Mouse (Mus musculus) MEL (cell line): ENCODE results near the gene Fgb. TPM values are rescaled to one million over a fixed set of nuclear protein-coding genes. Genes with fewer than 3 reads are reported as not detected.
A peak's percentile ranks its signal among the peaks of the same experiment; 100 is the strongest.

Experiments used
- DNase-seq: peaks from one replicate; pipeline ENCODE4 v3.0.0; 2011; ENCODE audit warnings: low read depth, low spot score
- H3K27ac ChIP-seq: 2 replicates; pipeline ENCODE4 v1.5.1; 2012; ENCODE audit warnings: low read depth, mild to moderate bottlenecking, control low read depth, low read length, moderate library complexity; ENCODE audit not compliant: control insufficient read depth
- H3K27me3 ChIP-seq, 2 experiments: fragments of 150-350 bp in 1 of 2; sonication (generic) in 1 of 2; 2 replicates each; pipeline ENCODE4 v1.6.1; 2012; ENCODE audit warnings: low read length in 2 of 2, mild to moderate bottlenecking in 2 of 2, improper control_type of control experiment in 1 of 2, moderate library complexity in 1 of 2; ENCODE audit not compliant: insufficient read depth in 2 of 2, control insufficient read depth in 1 of 2
- H3K36me3 ChIP-seq, 2 experiments: 2 replicates each; pipeline ENCODE4 v1.6.1; 2012 to 2014; ENCODE audit warnings: low read length in 2 of 2, improper control_type of control experiment in 1 of 2, inconsistent platforms in 1 of 2, mild to moderate bottlenecking in 1 of 2; ENCODE audit not compliant: insufficient read depth in 2 of 2, control insufficient read depth in 1 of 2
- H3K4me1 ChIP-seq, 2 experiments: fragments of 150-350 bp in 1 of 2; sonication (generic) in 1 of 2; 2 replicates each; pipeline ENCODE4 v1.6.1; 2012; ENCODE audit warnings: low read length in 2 of 2, improper control_type of control experiment in 1 of 2, mild to moderate bottlenecking in 1 of 2; ENCODE audit not compliant: insufficient read depth in 2 of 2, control insufficient read depth in 1 of 2
- H3K4me3 ChIP-seq, 2 experiments: fragments of 150-350 bp in 1 of 2; sonication (generic) in 1 of 2; 2 replicates each; pipeline ENCODE4 v1.5.1; 2012; ENCODE audit warnings: low read depth in 2 of 2, low read length in 2 of 2, mild to moderate bottlenecking in 2 of 2, moderate library complexity in 2 of 2, control low read depth in 1 of 2, improper control_type of control experiment in 1 of 2; ENCODE audit not compliant: control insufficient read depth in 1 of 2, insufficient read depth in 1 of 2
- H3K79me2 ChIP-seq: 2 replicates; pipeline ENCODE4 v1.6.1; 2012; ENCODE audit warnings: mild to moderate bottlenecking, low read length, moderate library complexity; ENCODE audit not compliant: control insufficient read depth, poor library complexity, insufficient read depth
- H3K9ac ChIP-seq: 2 replicates; pipeline ENCODE4 v1.6.1; 2012; ENCODE audit warnings: low read depth, mild to moderate bottlenecking, control low read depth, low read length, moderate library complexity; ENCODE audit not compliant: control insufficient read depth, poor library complexity, severe bottlenecking
- H3K9me3 ChIP-seq: fragments of 150-350 bp; sonication (generic); replicated peaks from 2 replicates; pipeline ENCODE4 v1.6.1; 2012; ENCODE audit warnings: mild to moderate bottlenecking, low read length, improper control_type of control experiment, moderate library complexity; ENCODE audit not compliant: insufficient read depth
- BHLHE40 ChIP-seq: IDR thresholded peaks from 2 replicates; pipeline ENCODE4 v1.6.1; 2012; ENCODE audit warnings: low read depth, mild to moderate bottlenecking, inconsistent platforms, low read length, improper control_type of control experiment, borderline replicate concordance
- CHD1 ChIP-seq: IDR thresholded peaks from 2 replicates; pipeline ENCODE4 v1.6.1; 2012; ENCODE audit warnings: low read depth, mild to moderate bottlenecking, inconsistent platforms, low read length, improper control_type of control experiment
- CHD2 ChIP-seq: IDR thresholded peaks from 2 replicates; pipeline ENCODE4 v1.6.1; 2011; ENCODE audit warnings: low read length, improper control_type of control experiment
- CTCF ChIP-seq, 3 experiments: IDR thresholded peaks in 2 of 3; conservative IDR thresholded peaks in 1 of 3; 2 replicates each; pipeline ENCODE4 v1.5.1; 2011 to 2012; ENCODE audit warnings: low read length in 3 of 3, low read depth in 2 of 3, mild to moderate bottlenecking in 2 of 3, improper control_type of control experiment in 1 of 3, inconsistent platforms in 1 of 3, mixed read lengths in 1 of 3, moderate library complexity in 1 of 3; ENCODE audit not compliant: control insufficient read depth in 1 of 3, insufficient read depth in 1 of 3, poor library complexity in 1 of 3, severe bottlenecking in 1 of 3
- E2F4 ChIP-seq: IDR thresholded peaks from 2 replicates; pipeline ENCODE4 v1.6.1; 2011; ENCODE audit warnings: low read depth, low read length, improper control_type of control experiment, borderline replicate concordance
- ELF1 ChIP-seq: IDR thresholded peaks from 2 replicates; pipeline ENCODE4 v1.6.1; 2014; ENCODE audit warnings: low read depth, mild to moderate bottlenecking, inconsistent platforms, low read length, improper control_type of control experiment, moderate library complexity
- EP300 ChIP-seq, 2 experiments: IDR thresholded peaks; 2 replicates each; pipeline ENCODE4 v1.6.1; 2011; ENCODE audit warnings: improper control_type of control experiment in 2 of 2, low read length in 2 of 2, low read depth in 1 of 2, mild to moderate bottlenecking in 1 of 2
- ETS1 ChIP-seq: IDR thresholded peaks from 2 replicates; pipeline ENCODE4 v1.6.1; 2012; ENCODE audit warnings: low read depth, mild to moderate bottlenecking, inconsistent platforms, low read length, improper control_type of control experiment, moderate library complexity
- GABPA ChIP-seq: IDR thresholded peaks from 2 replicates; pipeline ENCODE4 v1.6.1; 2012; ENCODE audit warnings: low read depth, mild to moderate bottlenecking, inconsistent platforms, low read length, improper control_type of control experiment, moderate library complexity
- GATA1 ChIP-seq: IDR thresholded peaks from 2 replicates; pipeline ENCODE4 v1.6.1; 2011; ENCODE audit warnings: low read depth, low read length, improper control_type of control experiment
- HCFC1 ChIP-seq: IDR thresholded peaks from 2 replicates; pipeline ENCODE4 v1.6.1; 2012; ENCODE audit warnings: low read depth, mild to moderate bottlenecking, inconsistent platforms, low read length, improper control_type of control experiment, moderate library complexity
- JUND ChIP-seq: IDR thresholded peaks from 2 replicates; pipeline ENCODE4 v1.6.1; 2011; ENCODE audit warnings: low read depth, mild to moderate bottlenecking, improper control_type of control experiment, low read length
- KAT2A ChIP-seq: conservative IDR thresholded peaks from 2 replicates; pipeline ENCODE4 v1.6.1; 2012; ENCODE audit warnings: low read depth, low read length, improper control_type of control experiment, inconsistent platforms
- MAFK ChIP-seq: IDR thresholded peaks from 2 replicates; pipeline ENCODE4 v1.6.1; 2011; ENCODE audit warnings: low read depth, mild to moderate bottlenecking, low read length, improper control_type of control experiment, borderline replicate concordance
- MAX ChIP-seq: IDR thresholded peaks from 2 replicates; pipeline ENCODE4 v1.6.1; 2011; ENCODE audit warnings: low read length, improper control_type of control experiment
- MAZ ChIP-seq: IDR thresholded peaks from 2 replicates; pipeline ENCODE4 v1.6.1; 2012; ENCODE audit warnings: low read depth, mild to moderate bottlenecking, inconsistent platforms, low read length, improper control_type of control experiment
- MEF2A ChIP-seq: IDR thresholded peaks from 2 replicates; pipeline ENCODE4 v1.6.1; 2014; ENCODE audit warnings: low read depth, mild to moderate bottlenecking, inconsistent platforms, low read length, improper control_type of control experiment; ENCODE audit not compliant: poor library complexity, insufficient replicate concordance, severe bottlenecking; ENCODE audit errors: extremely low read depth
- MXI1 ChIP-seq: IDR thresholded peaks from 2 replicates; pipeline ENCODE4 v1.6.1; 2011; ENCODE audit warnings: mild to moderate bottlenecking, low read depth, low read length, improper control_type of control experiment
- MYB ChIP-seq: IDR thresholded peaks from 2 replicates; pipeline ENCODE4 v1.6.1; 2011; ENCODE audit warnings: mild to moderate bottlenecking, low read depth, low read length, improper control_type of control experiment
- MYC ChIP-seq: IDR thresholded peaks from 2 replicates; pipeline ENCODE4 v1.6.1; 2011; ENCODE audit warnings: low read depth, mild to moderate bottlenecking, low read length, improper control_type of control experiment, moderate library complexity
- NELFE ChIP-seq: IDR thresholded peaks from 2 replicates; pipeline ENCODE4 v1.6.1; 2011; ENCODE audit warnings: low read depth, low read length, improper control_type of control experiment
- NRF1 ChIP-seq: IDR thresholded peaks from 2 replicates; pipeline ENCODE4 v1.6.1; 2014; ENCODE audit warnings: low read depth, mild to moderate bottlenecking, inconsistent platforms, low read length, improper control_type of control experiment, moderate library complexity; ENCODE audit not compliant: poor library complexity, insufficient read depth, severe bottlenecking
- POLR2A ChIP-seq, 2 experiments: IDR thresholded peaks; 2 replicates each; pipeline ENCODE4 v1.6.1; 2011 to 2012; ENCODE audit warnings: low read length in 2 of 2, mild to moderate bottlenecking in 2 of 2, control low read depth in 1 of 2, improper control_type of control experiment in 1 of 2, low read depth in 1 of 2, moderate library complexity in 1 of 2; ENCODE audit not compliant: control insufficient read depth in 1 of 2, insufficient read depth in 1 of 2, poor library complexity in 1 of 2
- POLR2AphosphoS2 ChIP-seq: IDR thresholded peaks from 2 replicates; pipeline ENCODE4 v1.6.1; 2011; ENCODE audit warnings: low read length, improper control_type of control experiment
- POLR2AphosphoS5 ChIP-seq: IDR thresholded peaks from 2 replicates; pipeline ENCODE4 v1.6.1; 2012; ENCODE audit warnings: low read depth, borderline replicate concordance, mild to moderate bottlenecking, inconsistent platforms, low read length, moderate library complexity, mixed read lengths
- RAD21 ChIP-seq: IDR thresholded peaks from 2 replicates; pipeline ENCODE4 v1.6.1; 2011; ENCODE audit warnings: mild to moderate bottlenecking, low read depth, low read length, improper control_type of control experiment
- RCOR1 ChIP-seq: IDR thresholded peaks from 2 replicates; pipeline ENCODE4 v1.6.1; 2012; ENCODE audit warnings: low read depth, mild to moderate bottlenecking, inconsistent platforms, low read length, improper control_type of control experiment
- SIN3A ChIP-seq: IDR thresholded peaks from 2 replicates; pipeline ENCODE4 v1.6.1; 2012; ENCODE audit warnings: low read length, improper control_type of control experiment, inconsistent platforms
- SMC3 ChIP-seq: IDR thresholded peaks from 2 replicates; pipeline ENCODE4 v1.6.1; 2011; ENCODE audit warnings: low read depth, low read length, improper control_type of control experiment
- TAL1 ChIP-seq: IDR thresholded peaks from 2 replicates; pipeline ENCODE4 v1.6.1; 2012; ENCODE audit warnings: mild to moderate bottlenecking, inconsistent platforms, low read length, moderate library complexity, mixed read lengths
- TBP ChIP-seq: IDR thresholded peaks from 2 replicates; pipeline ENCODE4 v1.8.0; 2011; ENCODE audit warnings: low read depth, low read length, improper control_type of control experiment
- UBTF ChIP-seq: IDR thresholded peaks from 2 replicates; pipeline ENCODE4 v1.6.1; 2012; ENCODE audit warnings: low read depth, mild to moderate bottlenecking, inconsistent platforms, low read length, improper control_type of control experiment, moderate library complexity, borderline replicate concordance; ENCODE audit not compliant: insufficient read depth
- USF1 ChIP-seq: IDR thresholded peaks from 2 replicates; pipeline ENCODE4 v1.6.1; 2014; ENCODE audit warnings: low read depth, mild to moderate bottlenecking, inconsistent platforms, low read length, improper control_type of control experiment, moderate library complexity
- USF2 ChIP-seq, 2 experiments: IDR thresholded peaks; 2 replicates each; pipeline ENCODE4 v1.6.1; 2011 to 2012; ENCODE audit warnings: improper control_type of control experiment in 2 of 2, low read length in 2 of 2, borderline replicate concordance in 1 of 2, inconsistent platforms in 1 of 2, low read depth in 1 of 2, mild to moderate bottlenecking in 1 of 2; ENCODE audit not compliant: insufficient read depth in 1 of 2
- ZC3H11A ChIP-seq: IDR thresholded peaks from 2 replicates; pipeline ENCODE4 v1.6.1; 2012; ENCODE audit warnings: low read depth, mild to moderate bottlenecking, inconsistent platforms, low read length, improper control_type of control experiment
- ZMIZ1 ChIP-seq: IDR thresholded peaks from 2 replicates; pipeline ENCODE4 v1.6.1; 2012; ENCODE audit warnings: low read depth, mild to moderate bottlenecking, inconsistent platforms, low read length, improper control_type of control experiment, moderate library complexity
- polyA plus RNA-seq, 2 experiments: library from polyadenylated mRNA; stranded (reverse) in 1 of 2; unstranded in 1 of 2; fragments of >175 nt in 1 of 2; fragments of >200 nt in 1 of 2; gene quantifications; 2 replicates each; pipeline versions ENCODE4 v1.2.1 to v1.2.4; 2012; ENCODE audit warnings: low replicate concordance in 2 of 2, low read depth in 1 of 2; ENCODE audit not compliant: insufficient read length in 2 of 2, insufficient read depth in 1 of 2, missing spikeins in 1 of 2
- total RNA-seq: library from RNA; depleted of rRNA; stranded (reverse); fragments of 300-350 nt; gene quantifications from 2 replicates; pipeline ENCODE4 v1.2.3, GENCODE M21; 2012

Fgb gene
- total and polyA plus RNA-seq, 3 experiments = not detected

GRCm38 (mm10) chr3:83055281-83056038 is 5.8 kb upstream of the Fgb start, which contains the start of gene Plrg1:
Plrg1 (plus strand) TSS chr3:83055522.
- no peaks in the 10 kb centered on the region; a peak in 1 of 4 replicates for H3K27me3 ChIP-seq
- peaks cover 12% of the 10 kb centered on the region for H3K79me2 ChIP-seq
- H3K36me3 ChIP-seq = peaks cover 0 to 6% of the 10 kb centered on the region in 2 experiments; a peak in 3 of 4 replicates
- peaks cover 0 to 5% of the 10 kb centered on the region in 2 experiments; a peak in 1 of 4 replicates for H3K4me1 ChIP-seq
- H3K9me3 ChIP-seq = no peaks in the 10 kb centered on the region
- H3K4me3 ChIP-seq = peak within 1 kb of the TSS; percentile 84 to 99
- peak; percentile 96 for DNase-seq
- peak within 1 kb of the TSS; percentile 75 for H3K27ac ChIP-seq
- peak within 1 kb of the TSS; percentile 91 for H3K9ac ChIP-seq
- no peak for TF ChIP-seq E2F4
- TF ChIP-seq MXI1 = 0 out of 2 replicates have a peak, but pooled peaks have one; percentile 8
- no peak for TF ChIP-seq BHLHE40
- no peak for TF ChIP-seq EP300 (IDR thresholded peaks at IDR 0.05; ENCODE audit: low read depth in 1 of 2, low read length in 2 of 2)
- peak; percentile 84 for TF ChIP-seq NELFE
- TF ChIP-seq CHD1 = no peak
- no peak for TF ChIP-seq RCOR1
- no peak for TF ChIP-seq UBTF
- TF ChIP-seq MAZ = no peak
- no peak for TF ChIP-seq MAFK
- no peak for TF ChIP-seq ETS1
- no peak for TF ChIP-seq CTCF (IDR thresholded peaks at IDR 0.05 in 2 of 3, conservative IDR thresholded peaks at IDR 0.05 in 1 of 3; ENCODE audit: control insufficient read depth in 1 of 3, insufficient read depth in 1 of 3, low read depth in 2 of 3, low read length in 3 of 3, poor library complexity in 1 of 3, severe bottlenecking in 1 of 3)
- TF ChIP-seq TBP = 0 out of 2 replicates have a peak, but pooled peaks have one; percentile 47
- 0 out of 2 replicates have a peak, but pooled peaks have one; percentile 33 for TF ChIP-seq ZMIZ1
- peak; percentile 71 to 84 for TF ChIP-seq POLR2A (IDR thresholded peaks at IDR 0.05; ENCODE audit: control insufficient read depth in 1 of 2, insufficient read depth in 1 of 2, low read depth in 1 of 2, low read length in 2 of 2, poor library complexity in 1 of 2)
- no peak; the same call in 1 of the 2 replicates for TF ChIP-seq KAT2A
- no peak for TF ChIP-seq GATA1
- peak; percentile 83 for TF ChIP-seq HCFC1
- no peak for TF ChIP-seq MEF2A
- TF ChIP-seq GABPA = no peak
- no peak for TF ChIP-seq SMC3
- TF ChIP-seq JUND = no peak
- TF ChIP-seq TAL1 = no peak
- TF ChIP-seq ELF1 = peak; percentile 71
- TF ChIP-seq CHD2 = no peak
- peak; percentile 83 for TF ChIP-seq NRF1
- TF ChIP-seq POLR2AphosphoS2 = peak; percentile 62; the same call in 1 of the 2 replicates
- no peak for TF ChIP-seq MYC
- TF ChIP-seq SIN3A = peak; percentile 48; the same call in 1 of the 2 replicates
- no peak for TF ChIP-seq ZC3H11A
- no peak for TF ChIP-seq MYB
- no peak for TF ChIP-seq POLR2AphosphoS5
- no peak for TF ChIP-seq USF1
- no peak for TF ChIP-seq USF2 (IDR thresholded peaks at IDR 0.05; ENCODE audit: borderline replicate concordance in 1 of 2, insufficient read depth in 1 of 2, low read depth in 1 of 2, low read length in 2 of 2)
- no peak for TF ChIP-seq MAX
- no peak for TF ChIP-seq RAD21
